Mouse (Mus musculus) stomach, postnatal 0 days (tissue): ENCODE data around the gene Crebrf. TPM values are rescaled to one million over a fixed set of nuclear protein-coding genes. Genes with fewer than 3 reads are reported as not detected.

Experiments used
- ATAC-seq: fragments of 200-750 bp; cut with Nextera tagmentation; 2 replicates; pipeline ENCODE4 v1.8.0; 2017; ENCODE audit not compliant: low FRiP score, low TSS enrichment
- DNase-seq: peaks from one replicate; pipeline ENCODE4 v3.0.0-alpha.2; 2016; ENCODE audit warnings: low spot score
- H3K27ac ChIP-seq: fragments of 300-500 bp; sonication (generic); replicated peaks from 2 replicates; pipeline ENCODE4 v1.5.1; 2014; ENCODE audit warnings: mild to moderate bottlenecking, control low read depth
- H3K27me3 ChIP-seq: fragments of 300-500 bp; sonication (generic); 2 replicates; pipeline ENCODE4 v1.6.1; 2014; ENCODE audit warnings: low read length; ENCODE audit not compliant: control insufficient read depth, insufficient read depth
- H3K36me3 ChIP-seq: fragments of 300-500 bp; sonication (generic); 2 replicates; pipeline ENCODE4 v1.6.1; 2014; ENCODE audit warnings: low read length, mixed read lengths; ENCODE audit not compliant: control insufficient read depth, insufficient read depth
- H3K4me1 ChIP-seq: fragments of 300-500 bp; sonication (generic); replicated peaks from 2 replicates; pipeline ENCODE4 v1.6.1; 2014; ENCODE audit warnings: antibody characterized with exemption; ENCODE audit not compliant: control insufficient read depth, insufficient read depth
- H3K4me2 ChIP-seq: fragments of 300-500 bp; sonication (generic); replicated peaks from 2 replicates; pipeline ENCODE4 v1.6.1; 2014; ENCODE audit warnings: low read depth, mild to moderate bottlenecking, control low read depth, moderate library complexity
- H3K4me3 ChIP-seq: fragments of 300-500 bp; sonication (generic); 2 replicates; pipeline ENCODE4 v1.5.1; 2014; ENCODE audit warnings: low read depth, low read length, control low read depth
- H3K9ac ChIP-seq: fragments of 300-500 bp; sonication (generic); 2 replicates; pipeline ENCODE4 v1.6.1; 2014; ENCODE audit warnings: mild to moderate bottlenecking, low read length, control low read depth, mixed read lengths
- H3K9me3 ChIP-seq: fragments of 300-500 bp; sonication (generic); 2 replicates; pipeline ENCODE4 v1.6.1; 2016; ENCODE audit warnings: low read length; ENCODE audit not compliant: control insufficient read depth
- CTCF ChIP-seq: IDR thresholded peaks from 2 replicates; pipeline ENCODE4 v1.5.1; 2016; ENCODE audit warnings: antibody characterized with exemption, low read depth, mild to moderate bottlenecking, moderate library complexity
- EP300 ChIP-seq: optimal IDR thresholded peaks from 2 replicates; pipeline ENCODE3; 2016; ENCODE audit warnings: antibody characterized with exemption
- WGBS: fragments of 180-500 bp; shearing (Covaris S2); extraction: QIAGEN DNeasy Blood & Tissue Kit; methylation state at CpG from one replicate; pipeline ENCODE4 v1.1.7; 2014; 5-methylcytosine and 5-hydroxymethylcytosine counted together
- polyA plus RNA-seq: library from polyadenylated mRNA; unstranded; fragments of >200 nt; fragmentation: Nextera tagmentation; extraction: Ambion mirVana; gene quantifications from 2 replicates; pipeline ENCODE4 v1.2.1, GENCODE M21; 2015

Gene Crebrf
- polyA plus RNA-seq, 1 experiment from 2014 or later: 9.3 TPM

DNA sequence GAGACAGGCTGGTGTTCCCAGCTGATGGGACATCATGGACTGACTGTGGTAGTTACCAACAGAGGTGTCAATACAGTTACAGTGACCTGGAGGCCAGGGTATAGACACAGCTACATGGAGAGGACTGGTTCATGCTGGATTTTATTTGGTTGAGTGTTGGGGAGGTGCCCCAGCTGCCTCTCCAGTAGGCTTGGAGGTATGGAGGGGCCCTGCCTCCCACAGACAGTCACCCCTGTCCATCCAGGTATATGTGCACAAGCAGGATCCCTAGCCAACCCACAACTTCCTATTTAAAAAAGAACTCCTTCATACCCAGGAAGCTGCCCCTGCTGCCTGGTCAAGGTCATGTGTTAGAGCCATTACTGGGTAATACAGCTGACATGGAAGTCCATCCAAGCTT lies 102.3 kb downstream of the Crebrf start:
- H3K27ac ChIP-seq: no peak overlapping the region
- no peak overlapping the region for H3K4me2 ChIP-seq
- DNase-seq (no peak), ATAC-seq (no peak)
- H3K4me3 ChIP-seq: no peak overlapping the region
- TF ChIP-seq CTCF (no peak), EP300 (no peak)
- no peak overlapping the region for H3K9ac ChIP-seq
- H3K27me3 ChIP-seq: no peaks in the 10 kb centered on the region
- no peaks in the 10 kb centered on the region for H3K9me3 ChIP-seq
- H3K4me1 ChIP-seq: no peaks in the 10 kb centered on the region
- no peaks in the 10 kb centered on the region for H3K36me3 ChIP-seq

DNA sequence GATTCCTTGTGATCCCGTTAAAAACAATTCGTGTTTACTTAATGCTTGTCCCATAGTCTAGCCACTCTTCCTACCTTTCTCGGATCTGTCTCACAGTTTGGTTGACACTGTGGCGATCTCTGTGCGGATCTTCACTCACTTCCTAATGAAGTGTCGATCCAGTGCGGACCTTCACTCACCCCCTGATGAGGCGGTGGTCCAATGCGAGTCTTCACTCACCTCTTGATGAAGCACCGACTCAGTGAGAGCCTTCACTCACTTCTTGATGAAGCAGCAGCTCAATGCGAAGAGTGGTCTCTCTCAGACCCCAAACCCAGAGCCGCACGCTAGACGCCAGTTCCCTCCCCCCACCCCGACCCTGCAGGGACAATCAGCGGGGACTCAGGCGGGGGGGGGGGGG lies 110.7 kb downstream of the Crebrf start:
- H3K27ac ChIP-seq: no peak overlapping the region
- no peaks in the 10 kb centered on the region for H3K36me3 ChIP-seq
- DNase-seq (no peak), ATAC-seq (no peak)
- H3K4me2 ChIP-seq: no peak overlapping the region
- no peak overlapping the region for H3K9ac ChIP-seq
- no peak for TF ChIP-seq EP300
- no peak for TF ChIP-seq CTCF
- H3K9me3 ChIP-seq: 0 out of 2 replicates have a peak, but pooled peaks cover 3% of the 10 kb centered on the region
- no peaks in the 10 kb centered on the region for H3K27me3 ChIP-seq
- WGBS: 70% methylated on average over 15 of the region's 17 CpGs
- H3K4me3 ChIP-seq: no peak overlapping the region
- no peaks in the 10 kb centered on the region for H3K4me1 ChIP-seq

Other genes starting within 250 kb of the Crebrf start
- gene Ergic1, start 154.2 kb upstream of the Crebrf start, polyA plus RNA-seq: 64.2 and 65.5 TPM in 2 replicates
- 27.7 and 33.1 TPM in 2 replicates for gene Dusp1, start 153.5 kb upstream of the Crebrf start, polyA plus RNA-seq
- gene Atp6v0e, start 52.4 kb upstream of the Crebrf start, polyA plus RNA-seq: 334 and 340 TPM in 2 replicates
- gene Bnip1, start 65.4 kb downstream of the Crebrf start, polyA plus RNA-seq: 33.3 and 33.9 TPM in 2 replicates
- 0.17 and 0.91 TPM in 2 replicates for gene Nkx2-5, start 129.4 kb downstream of the Crebrf start, polyA plus RNA-seq
- 1.5 and 1.6 TPM in 2 replicates for gene Kifc5b, start 201.4 kb downstream of the Crebrf start, polyA plus RNA-seq
- 4.7 and 5.8 TPM in 2 replicates for gene Phf1, start 217.4 kb downstream of the Crebrf start, polyA plus RNA-seq
- gene Cuta, start 223.9 kb downstream of the Crebrf start, polyA plus RNA-seq: 157 and 163 TPM in 2 replicates
- gene Syngap1, start 225.6 kb downstream of the Crebrf start, polyA plus RNA-seq: 0.61 and 0.70 TPM in 2 replicates